Mouse (Mus musculus) T-helper 1 cell (primary cell): ENCODE measurements around the gene Slc35e3.
"Not testable (repeated sequence)": the region's sequence is repeated elsewhere in the genome, so short reads cannot be mapped to it uniquely, and the experiment has no call there.

Experiments
- in situ Hi-C: fragments of 300-600 bp; cut with MboI, MseI; formaldehyde crosslinking; loops from one replicate; pipeline ENCODE4 v1.15.1; 2025; ENCODE audit warnings: high pct_unique_total_duplicates

Gene Slc35e3

DNA sequence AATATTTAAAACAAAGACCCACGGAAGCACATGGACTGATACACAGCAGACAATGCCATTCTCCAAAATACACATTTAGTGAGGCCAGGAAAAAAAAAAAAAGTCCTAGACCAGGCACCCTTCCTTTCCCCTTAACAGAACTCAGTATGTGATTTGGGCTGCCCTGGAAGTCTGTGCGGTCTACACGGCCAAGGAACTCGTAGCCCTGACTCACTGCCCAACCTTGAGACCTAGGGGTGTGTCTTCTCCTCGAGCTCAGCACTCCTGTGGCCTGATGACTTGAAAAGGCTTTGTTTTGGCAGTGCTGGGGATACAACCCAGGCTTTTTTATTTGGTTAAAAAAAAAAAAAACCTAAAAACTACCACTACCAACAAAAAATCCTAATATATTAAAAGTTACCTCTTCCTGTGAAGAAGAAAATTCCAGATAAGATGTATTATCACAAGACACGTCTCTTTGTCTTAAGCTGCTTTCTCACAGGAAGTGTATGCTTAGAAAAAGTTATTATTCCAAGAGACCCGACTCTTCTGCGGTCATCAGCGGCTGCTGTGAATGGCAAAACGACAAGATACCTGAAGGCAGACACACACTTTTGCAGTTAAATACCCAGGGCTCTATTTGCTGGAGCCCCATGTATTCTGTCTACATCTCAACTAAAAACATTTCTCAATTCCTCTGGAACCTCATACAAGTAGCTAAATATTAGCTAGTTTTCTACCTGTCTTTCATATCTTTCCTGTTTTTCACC is 11.9 kb downstream of the Slc35e3 start:
- in situ Hi-C loops, result loop anchor here (10.0 kb wide), 2 partner anchors 391 to 721 kb away; no protein-coding TSS in a partner anchor

DNA sequence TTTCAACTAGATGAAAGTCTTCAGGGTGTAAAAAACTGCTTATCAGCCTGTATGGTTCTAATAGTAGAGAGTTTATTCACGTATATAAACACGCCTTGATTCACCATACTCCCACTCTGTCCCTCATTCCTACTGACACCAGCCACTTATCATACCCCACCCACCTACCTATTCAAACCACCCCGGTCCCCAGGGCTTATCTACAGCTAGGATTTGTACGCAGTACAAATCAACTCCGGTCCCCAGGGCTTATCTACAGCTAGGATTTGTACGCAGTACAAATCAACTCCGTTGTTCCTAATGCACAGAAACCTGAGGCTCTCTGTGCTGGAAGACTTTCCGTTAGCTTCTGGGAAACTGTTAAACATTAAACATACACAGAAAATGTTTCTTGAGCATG is 12.5 kb downstream of the Slc35e3 start:
- in situ Hi-C loops, result loop anchor here (10.0 kb wide), 2 partner anchors 391 to 721 kb away; no protein-coding TSS in a partner anchor

DNA sequence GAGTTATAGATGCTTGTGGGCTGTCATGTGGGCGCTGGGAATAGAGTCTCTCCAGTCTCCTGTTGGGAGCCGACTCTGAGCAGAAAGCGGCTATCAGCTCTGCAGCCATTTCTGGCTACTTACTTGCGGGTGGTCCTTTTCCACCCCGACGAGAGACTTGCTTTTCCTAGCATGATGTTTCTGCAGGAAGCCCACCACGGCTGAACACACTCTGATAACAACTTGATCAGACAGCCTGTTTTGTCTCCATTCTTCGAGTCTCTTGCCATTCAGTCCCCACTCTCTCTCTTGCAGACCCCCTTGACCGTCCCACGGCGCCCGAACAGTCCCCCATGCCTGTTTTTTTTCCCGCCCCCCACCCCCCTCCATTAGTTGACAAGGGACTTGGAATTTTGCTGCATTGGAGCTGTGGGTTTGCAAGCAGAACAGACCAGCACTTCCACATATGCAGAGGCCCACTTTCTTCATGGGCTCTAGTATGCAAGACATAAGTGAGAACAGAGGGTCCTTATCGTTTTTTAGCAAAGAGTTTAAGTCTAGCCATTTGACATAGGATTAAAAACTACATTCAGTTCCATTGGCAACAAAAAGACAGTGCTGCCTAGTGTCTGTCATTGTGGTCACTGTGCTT is 13.1 kb downstream of the Slc35e3 start:
- in situ Hi-C loops, result loop anchor here (10.0 kb wide), 2 partner anchors 392 to 722 kb away; no protein-coding TSS in a partner anchor

DNA sequence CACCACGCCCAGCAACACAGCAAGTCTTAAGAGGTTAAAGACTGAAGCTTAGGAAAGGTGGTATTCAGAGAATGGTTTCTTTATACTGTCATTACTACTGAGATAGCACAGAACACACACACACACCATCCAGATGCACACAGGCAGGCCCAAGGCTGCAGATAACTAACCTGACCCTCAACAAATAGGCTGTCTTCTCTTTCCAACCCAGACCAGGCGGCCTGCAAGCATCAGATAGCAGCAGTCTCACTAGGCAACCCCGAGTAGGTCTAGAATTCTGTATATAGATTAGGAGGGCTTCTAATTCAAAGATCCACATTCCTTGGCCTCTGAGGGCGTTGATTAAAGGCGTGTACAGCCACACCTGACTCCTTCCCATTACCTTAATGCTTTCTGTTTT is 14.0 kb downstream of the Slc35e3 start:
- in situ Hi-C loops, result loop anchor here (10.0 kb wide), 2 partner anchors 393 to 723 kb away; no protein-coding TSS in a partner anchor

DNA sequence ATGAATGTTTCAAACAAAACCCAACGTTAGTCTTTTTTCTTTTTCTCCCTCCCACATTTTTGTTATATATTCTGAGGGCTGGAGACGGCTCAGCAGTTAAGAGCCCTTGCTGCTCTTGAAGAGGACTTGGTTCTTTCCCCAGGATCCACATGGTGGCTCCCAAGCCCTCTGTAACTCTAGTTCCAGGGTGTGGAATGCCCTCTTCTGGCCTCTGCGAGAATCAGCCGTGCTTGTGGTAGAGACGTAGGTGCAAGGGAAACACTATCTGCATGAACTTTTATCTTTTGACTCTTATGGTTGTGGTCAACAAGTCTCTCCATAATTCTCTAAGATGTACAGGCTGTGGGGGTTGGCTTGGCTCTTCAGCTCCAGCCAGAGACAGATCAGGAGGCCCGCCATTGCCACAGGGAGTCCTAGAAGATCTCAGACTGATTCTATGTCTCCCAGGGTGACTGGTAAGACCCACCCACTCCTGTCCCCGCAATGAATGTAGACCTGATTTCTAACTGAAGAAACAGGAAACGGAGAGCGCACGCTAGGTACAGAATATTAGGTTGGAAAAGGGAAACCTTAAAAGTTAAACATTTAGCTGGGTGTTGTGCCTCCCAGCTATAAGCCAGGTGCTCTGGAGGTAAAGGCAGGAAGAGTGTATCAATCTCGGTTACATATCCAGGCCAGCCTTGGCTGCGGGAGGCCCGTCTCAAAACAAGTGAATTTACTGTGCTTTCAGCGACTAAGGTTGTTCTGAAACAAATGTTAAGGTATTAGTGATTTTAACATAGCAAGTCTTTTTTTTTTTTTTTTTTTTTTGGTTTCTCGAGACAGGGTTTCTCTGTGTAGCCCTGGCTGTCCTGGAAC is 14.7 kb downstream of the Slc35e3 start:
- in situ Hi-C loops, result loop anchor here (10.0 kb wide), 2 partner anchors 393 to 723 kb away; no protein-coding TSS in a partner anchor

DNA sequence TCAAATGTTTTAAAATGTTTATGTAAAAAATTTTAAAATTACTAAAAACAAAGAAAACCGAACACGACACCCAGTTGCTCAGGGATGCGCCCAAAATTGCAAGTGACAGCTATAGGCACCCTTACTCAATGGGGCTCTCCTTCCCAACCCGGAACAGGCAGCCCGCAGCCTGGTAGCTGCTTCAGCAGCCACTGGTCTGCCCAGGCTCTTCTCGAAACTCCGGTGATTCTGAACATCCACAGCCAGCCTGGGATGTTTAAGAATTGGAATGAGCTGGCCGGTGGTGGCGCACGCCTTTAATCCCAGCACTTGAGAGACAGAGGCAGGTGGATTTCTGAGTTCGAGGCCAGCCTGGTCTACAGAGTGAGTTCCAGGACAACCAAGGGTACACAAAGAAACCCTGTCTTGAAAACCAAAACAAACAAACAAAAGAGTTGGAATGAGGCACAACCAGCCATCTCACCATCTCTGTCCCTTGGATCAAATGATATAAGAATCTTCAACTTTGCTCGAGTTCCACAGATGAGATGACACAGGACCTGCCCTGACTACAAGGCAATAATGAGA is 15.4 kb downstream of the Slc35e3 start:
- in situ Hi-C loops, result loop anchor here (10.0 kb wide), 2 partner anchors 394 to 724 kb away; no protein-coding TSS in a partner anchor

DNA sequence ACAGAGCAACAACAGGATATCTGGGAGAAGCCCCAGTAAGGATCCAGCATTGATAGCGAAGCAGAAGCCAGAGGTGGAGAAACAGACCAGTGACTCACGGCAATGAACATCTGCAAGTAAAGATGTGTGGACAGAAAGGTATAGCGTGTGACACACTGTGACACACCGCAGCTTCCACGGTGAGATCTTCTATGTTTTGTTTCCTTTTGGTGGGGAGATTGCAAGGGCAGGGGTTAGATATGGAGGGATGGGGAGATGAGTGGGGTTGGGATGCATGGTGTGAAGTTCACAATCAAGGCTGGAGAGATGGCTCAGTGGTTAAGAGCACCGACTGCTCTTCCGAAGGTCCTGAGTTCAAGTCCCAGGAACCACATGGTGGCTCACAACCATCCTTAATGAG is 16.0 kb downstream of the Slc35e3 start:
- in situ Hi-C loops, result loop anchor here (10.0 kb wide), 2 partner anchors 395 to 725 kb away; no protein-coding TSS in a partner anchor

DNA sequence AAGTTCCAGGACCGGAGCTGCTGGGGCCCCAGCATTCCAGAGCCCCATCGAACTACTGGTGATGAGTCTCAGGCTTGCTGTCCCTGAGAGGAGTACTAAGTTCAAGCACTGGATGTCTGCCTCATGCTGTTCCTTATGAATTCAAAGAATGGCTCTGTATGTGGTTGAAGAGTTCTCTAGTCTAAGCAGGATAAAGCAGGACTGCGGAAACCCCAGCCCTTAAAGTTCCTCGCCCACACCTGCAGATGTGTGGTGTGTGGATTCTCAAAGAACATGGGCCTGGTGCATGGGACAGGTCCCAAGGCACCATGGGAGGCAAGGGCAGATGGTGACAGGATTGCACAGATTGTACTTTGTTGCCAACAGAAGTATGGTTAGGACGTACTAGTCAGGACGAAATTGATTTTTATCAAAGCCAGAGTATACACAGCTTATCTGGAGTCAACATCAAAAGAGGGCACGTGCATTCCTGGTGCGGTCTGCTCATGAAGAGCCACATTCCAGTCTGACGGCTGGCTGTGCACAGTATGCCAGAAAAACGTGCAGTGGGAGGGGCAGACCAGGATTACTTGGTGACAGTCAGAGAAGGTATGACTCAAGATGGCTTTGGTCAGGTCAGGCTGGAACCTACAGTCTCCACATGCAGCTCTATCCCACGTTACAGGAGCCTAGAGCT is 16.9 kb downstream of the Slc35e3 start:
- in situ Hi-C loops, result no loop called here

DNA sequence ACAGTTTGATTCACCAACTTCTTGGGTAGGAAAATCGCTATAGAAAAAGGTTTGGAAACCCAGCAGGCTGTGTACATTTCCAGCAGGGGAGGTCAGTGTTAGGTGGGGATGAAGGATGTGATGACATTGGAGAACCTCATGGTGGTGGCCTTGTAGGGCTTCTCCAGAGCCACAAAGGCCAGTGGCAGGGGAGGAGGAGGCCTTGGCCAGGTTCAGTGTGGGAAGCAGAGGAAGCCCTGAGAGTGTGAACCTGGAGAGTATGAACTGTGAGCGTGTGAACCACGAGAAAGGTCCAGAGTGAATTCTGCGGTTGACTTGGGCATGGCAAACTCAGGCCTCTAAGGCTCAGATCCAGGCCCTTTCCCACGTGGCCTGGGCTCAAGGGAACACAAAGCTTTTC is 17.6 kb downstream of the Slc35e3 start:
- in situ Hi-C loops, result no loop called here

DNA sequence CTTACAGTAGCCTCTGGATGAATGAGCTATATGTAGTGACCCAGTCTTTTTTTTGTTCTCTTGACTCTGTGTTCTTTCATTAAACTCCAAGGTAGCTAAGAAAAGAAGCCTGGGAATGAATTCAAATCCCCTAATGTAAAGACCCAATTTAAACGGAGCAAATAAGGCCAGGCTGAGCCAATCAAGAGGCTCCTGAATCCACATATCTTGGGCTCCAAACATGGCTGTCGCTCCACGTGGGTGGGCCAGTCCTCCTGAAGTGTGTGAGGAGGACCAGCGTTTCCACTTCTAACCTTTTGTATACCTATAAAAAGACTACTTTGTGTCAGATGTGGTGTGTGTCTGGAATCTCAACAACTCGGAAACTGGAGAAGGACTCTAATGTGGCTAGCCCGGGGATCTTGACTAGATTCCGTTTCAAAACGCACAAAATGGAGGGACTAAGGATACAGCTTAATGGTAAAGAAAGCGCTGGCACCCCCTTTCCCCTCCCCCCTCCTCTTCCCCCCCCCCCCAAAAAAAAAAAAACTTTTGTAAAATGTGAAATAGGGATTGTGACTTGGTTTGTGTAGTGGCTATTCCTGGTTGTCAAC is 18.6 kb downstream of the Slc35e3 start:
- in situ Hi-C loops, result no loop called here

DNA sequence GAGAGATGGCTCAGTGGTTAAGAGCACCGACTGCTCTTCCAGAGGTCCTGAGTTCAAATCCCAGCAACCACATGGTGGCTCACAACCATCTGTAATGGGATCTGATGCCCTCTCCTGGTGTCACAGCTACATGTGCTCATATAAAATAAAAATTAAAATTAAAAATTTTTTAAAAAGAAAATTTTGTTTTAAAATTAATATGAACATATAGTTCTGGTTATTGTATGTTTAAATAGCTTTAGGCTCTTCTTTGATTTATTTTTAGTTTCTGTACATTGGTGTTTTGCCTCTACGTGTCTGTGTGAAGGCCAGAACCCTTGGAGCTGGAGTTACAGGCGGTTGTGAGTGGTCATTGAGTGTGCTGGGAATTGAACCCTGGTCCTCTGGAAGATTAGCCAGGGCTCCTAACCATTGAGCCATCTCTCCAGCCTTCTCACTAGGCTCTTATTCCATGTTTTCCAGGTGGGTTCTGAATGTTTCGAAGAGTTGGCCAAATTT is 19.2 kb downstream of the Slc35e3 start:
- in situ Hi-C loops, result no loop called here

DNA sequence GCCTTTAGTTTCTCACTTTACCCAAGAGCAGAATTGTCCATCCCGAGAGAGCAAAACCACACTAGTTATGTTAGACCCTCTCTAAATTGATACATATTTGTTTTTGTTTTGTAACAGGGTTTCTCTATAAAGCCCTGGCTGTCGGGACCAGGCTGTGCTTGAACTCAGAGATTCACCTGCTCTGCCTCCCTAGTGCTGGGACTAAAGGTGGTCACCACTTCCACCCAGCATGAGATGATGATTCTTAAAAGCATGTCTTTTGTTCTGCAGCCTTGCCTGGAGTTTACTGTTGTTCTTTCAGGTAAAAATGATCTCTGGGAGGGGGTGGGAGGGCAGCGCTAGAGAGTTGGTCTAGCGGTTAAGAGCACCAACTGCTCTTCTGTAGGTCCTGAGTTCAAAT is 19.8 kb downstream of the Slc35e3 start:
- in situ Hi-C loops, result no loop called here

DNA sequence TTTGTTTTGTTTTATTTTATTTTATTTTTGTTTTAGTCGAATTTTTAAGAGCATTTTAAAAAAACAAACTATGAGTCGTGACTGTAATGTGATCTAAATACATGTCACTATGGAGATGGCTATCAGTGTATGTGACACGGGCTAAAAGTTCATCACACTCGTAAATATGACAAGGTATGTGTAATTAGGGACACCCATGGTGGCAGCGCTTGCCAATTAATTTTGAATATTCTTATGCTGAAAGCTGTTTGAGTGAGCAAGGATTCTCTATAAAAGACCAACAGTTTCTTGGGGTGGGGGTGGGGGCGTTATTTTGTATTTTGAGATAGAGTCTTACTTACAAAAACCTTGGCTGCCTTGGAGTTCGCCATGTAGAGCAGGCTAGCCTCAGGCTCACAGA is 20.5 kb downstream of the Slc35e3 start:
- in situ Hi-C loops, result no loop called here

DNA sequence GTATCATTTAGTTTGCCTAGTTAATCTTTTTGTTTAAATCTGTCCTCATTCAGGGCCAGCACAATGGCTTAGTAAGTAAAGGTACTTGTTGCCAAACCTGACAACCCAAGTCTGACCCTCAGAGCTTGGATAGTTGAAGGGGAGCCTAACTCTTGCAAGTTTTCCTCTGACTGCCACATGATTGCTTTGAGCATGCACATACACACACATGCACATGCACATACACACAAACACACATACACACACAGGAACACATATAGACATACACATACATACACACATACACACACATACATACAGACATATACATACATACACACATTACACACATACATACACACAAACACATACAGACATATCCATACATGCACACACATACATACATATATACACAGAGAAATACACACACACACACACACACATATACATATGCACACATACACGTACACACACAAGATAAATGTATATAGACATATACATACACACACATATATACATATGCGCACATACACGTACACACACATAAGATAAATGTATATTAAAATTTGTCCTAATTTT is 21.3 kb downstream of the Slc35e3 start:
- in situ Hi-C loops, result no loop called here

DNA sequence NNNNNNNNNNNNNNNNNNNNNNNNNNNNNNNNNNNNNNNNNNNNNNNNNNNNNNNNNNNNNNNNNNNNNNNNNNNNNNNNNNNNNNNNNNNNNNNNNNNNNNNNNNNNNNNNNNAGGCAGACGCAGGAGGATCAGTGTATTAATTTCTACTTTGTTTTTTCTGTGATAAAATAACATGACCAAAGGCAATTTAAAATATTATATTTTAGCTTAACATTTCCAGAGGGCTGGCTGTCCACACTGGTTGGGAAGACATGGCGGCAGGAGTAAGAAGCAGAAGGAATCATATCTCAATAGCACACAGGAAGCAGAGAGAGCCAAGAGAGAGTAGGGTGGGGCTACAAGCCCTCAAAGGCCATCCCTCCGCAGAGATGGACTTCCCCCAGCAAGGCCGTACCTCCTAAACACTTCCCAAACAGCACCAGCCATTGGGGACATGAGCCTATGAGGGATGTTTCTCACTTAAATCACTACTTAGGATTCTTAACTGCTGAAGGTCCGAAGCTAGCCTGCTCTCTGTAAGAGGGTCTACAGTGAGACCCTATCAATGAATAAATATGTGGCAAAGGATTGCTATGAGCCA is 21.9 kb downstream of the Slc35e3 start:
- in situ Hi-C loops, result no loop called here

DNA sequence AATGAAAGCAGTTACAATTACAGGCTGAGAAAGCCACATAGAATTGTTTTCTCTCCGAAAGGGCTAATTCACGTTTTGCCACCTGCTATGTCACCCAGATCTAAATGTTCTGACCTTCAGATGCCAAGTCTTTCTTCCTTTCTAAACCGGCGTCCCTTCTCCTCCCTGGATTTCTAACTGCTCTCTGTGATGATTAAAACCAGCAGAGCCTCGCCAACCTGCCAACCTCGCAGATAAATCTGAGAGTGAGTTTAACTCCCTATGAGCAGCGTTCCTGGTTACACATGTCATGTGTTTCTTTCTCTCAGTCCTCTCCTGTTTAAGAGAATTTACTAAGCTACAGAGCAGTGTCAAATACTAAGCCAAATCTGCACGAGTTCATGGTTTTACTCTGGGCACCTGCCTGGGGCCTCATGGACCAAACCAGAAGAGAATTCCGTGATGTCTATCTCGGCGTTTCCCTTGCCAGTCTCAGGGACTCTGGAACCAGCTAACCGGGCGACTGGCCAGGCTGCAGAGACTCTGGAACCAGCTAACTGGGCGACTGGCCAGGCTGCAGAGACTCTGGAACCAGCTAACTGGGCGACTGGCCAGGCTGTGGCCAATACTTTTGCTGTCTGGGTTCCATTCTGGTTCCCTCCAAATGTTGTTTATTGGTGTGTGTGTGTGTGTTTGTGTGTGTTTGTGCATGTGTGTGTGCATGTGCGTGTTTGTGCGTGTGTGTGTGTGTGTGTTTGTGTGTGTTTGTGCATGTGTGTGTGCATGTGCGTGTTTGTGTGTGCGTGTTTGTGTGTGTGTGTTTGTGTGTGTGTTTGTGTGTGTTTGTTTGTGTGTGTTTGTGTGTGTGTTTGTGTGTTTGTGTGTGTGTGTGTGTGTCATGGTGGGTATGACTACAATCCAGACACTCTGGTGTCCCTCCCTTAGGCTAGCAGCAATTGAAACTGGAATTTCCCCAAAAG is 27.7 kb downstream of the Slc35e3 start:
- in situ Hi-C loops, result no loop called here

DNA sequence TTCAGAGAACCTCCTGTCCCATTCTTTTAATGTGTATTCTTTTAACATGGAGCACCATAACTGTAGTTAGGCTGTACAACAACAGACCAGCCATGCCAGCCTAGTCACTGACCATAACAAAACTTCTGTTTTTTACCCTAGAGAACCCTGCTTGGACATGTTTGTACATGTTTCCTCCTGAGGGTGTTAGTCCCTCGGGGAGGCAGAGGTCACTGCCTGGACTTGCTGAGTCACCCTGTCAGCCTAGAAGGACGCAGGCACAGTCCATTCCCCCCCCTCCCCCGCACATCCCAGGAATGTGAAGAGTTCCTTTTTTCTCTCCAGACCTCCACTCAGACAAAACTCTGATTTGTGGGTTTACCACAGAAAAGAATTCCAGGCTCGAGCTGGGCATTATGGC is 28.6 kb downstream of the Slc35e3 start:
- in situ Hi-C loops, result no loop called here

DNA sequence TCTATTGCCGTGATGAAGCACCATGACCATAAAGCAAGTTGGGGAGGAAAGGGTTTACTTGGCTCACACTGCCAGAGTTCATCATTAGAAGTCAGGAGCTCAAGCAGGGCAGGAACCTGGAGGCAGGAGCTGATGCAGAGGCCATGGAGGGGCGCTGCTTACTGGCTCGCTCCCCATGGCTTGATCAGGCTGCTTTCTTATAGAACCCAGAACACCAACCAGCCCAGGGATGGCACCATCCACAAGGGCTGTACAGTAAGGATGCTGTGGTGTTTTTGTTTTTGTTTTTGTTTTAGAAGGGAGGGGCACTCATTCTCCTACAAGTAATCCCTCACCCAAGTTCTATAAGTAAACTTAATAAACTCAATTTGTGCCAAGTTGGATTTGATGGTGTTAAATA is 29.5 kb downstream of the Slc35e3 start:
- in situ Hi-C loops, result no loop called here

DNA sequence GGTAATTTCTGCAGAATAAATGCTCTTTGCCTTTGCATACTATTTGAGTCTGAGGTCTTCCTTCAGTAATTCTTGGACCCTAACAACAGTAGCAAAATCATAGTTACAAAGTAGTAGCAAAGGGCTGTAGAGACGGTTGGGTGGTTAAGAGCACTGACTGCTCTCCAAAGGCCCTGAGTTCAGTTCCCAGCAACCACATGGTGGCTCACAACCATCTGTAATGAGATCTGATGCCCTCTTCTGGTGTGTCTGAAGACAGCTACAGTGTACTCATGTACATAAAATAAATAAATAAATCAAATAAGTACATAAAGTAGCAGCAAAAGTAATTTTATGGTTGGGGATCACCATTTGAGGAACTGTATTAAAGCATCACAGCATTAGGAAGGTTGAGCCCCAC is 30.5 kb downstream of the Slc35e3 start:
- in situ Hi-C loops, result not testable (repeated sequence)
